Mouse (Mus musculus) stomach, postnatal 0 days (tissue): ENCODE results near the gene Xrcc1. TPM values are rescaled to one million over a fixed set of nuclear protein-coding genes. Genes with fewer than 3 reads are reported as not detected.
A peak's percentile ranks its signal among the peaks of the same experiment; 100 is the strongest.

ENCODE experiments used
- ATAC-seq: fragments of 200-750 bp; cut with Nextera tagmentation; 2 replicates; pipeline ENCODE4 v1.8.0; 2017; ENCODE audit not compliant: low FRiP score, low TSS enrichment
- DNase-seq: peaks from one replicate; pipeline ENCODE4 v3.0.0-alpha.2; 2016; ENCODE audit warnings: low spot score
- H3K27ac ChIP-seq: fragments of 300-500 bp; sonication (generic); replicated peaks from 2 replicates; pipeline ENCODE4 v1.5.1; 2014; ENCODE audit warnings: mild to moderate bottlenecking, control low read depth
- H3K27me3 ChIP-seq: fragments of 300-500 bp; sonication (generic); 2 replicates; pipeline ENCODE4 v1.6.1; 2014; ENCODE audit warnings: low read length; ENCODE audit not compliant: control insufficient read depth, insufficient read depth
- H3K36me3 ChIP-seq: fragments of 300-500 bp; sonication (generic); 2 replicates; pipeline ENCODE4 v1.6.1; 2014; ENCODE audit warnings: low read length, mixed read lengths; ENCODE audit not compliant: control insufficient read depth, insufficient read depth
- H3K4me1 ChIP-seq: fragments of 300-500 bp; sonication (generic); replicated peaks from 2 replicates; pipeline ENCODE4 v1.6.1; 2014; ENCODE audit warnings: antibody characterized with exemption; ENCODE audit not compliant: control insufficient read depth, insufficient read depth
- H3K4me2 ChIP-seq: fragments of 300-500 bp; sonication (generic); replicated peaks from 2 replicates; pipeline ENCODE4 v1.6.1; 2014; ENCODE audit warnings: low read depth, mild to moderate bottlenecking, control low read depth, moderate library complexity
- H3K4me3 ChIP-seq: fragments of 300-500 bp; sonication (generic); 2 replicates; pipeline ENCODE4 v1.5.1; 2014; ENCODE audit warnings: low read depth, low read length, control low read depth
- H3K9ac ChIP-seq: fragments of 300-500 bp; sonication (generic); 2 replicates; pipeline ENCODE4 v1.6.1; 2014; ENCODE audit warnings: mild to moderate bottlenecking, low read length, control low read depth, mixed read lengths
- H3K9me3 ChIP-seq: fragments of 300-500 bp; sonication (generic); 2 replicates; pipeline ENCODE4 v1.6.1; 2016; ENCODE audit warnings: low read length; ENCODE audit not compliant: control insufficient read depth
- CTCF ChIP-seq: IDR thresholded peaks from 2 replicates; pipeline ENCODE4 v1.5.1; 2016; ENCODE audit warnings: antibody characterized with exemption, low read depth, mild to moderate bottlenecking, moderate library complexity
- EP300 ChIP-seq: optimal IDR thresholded peaks from 2 replicates; pipeline ENCODE3; 2016; ENCODE audit warnings: antibody characterized with exemption
- WGBS: fragments of 180-500 bp; shearing (Covaris S2); extraction: QIAGEN DNeasy Blood & Tissue Kit; methylation state at CpG from one replicate; pipeline ENCODE4 v1.1.7; 2014; 5-methylcytosine and 5-hydroxymethylcytosine counted together
- polyA plus RNA-seq: library from polyadenylated mRNA; unstranded; fragments of >200 nt; fragmentation: Nextera tagmentation; extraction: Ambion mirVana; gene quantifications from 2 replicates; pipeline ENCODE4 v1.2.1, GENCODE M21; 2015

Gene Xrcc1
- polyA plus RNA-seq, 1 experiment from 2014 or later: 27.4 TPM

- H3K27ac ChIP-seq: no peak overlapping the region
- 46% methylated on average over 5 of the region's 5 CpGs for WGBS
- no peaks in the 10 kb centered on the region for H3K9me3 ChIP-seq
- no peaks in the 10 kb centered on the region for H3K27me3 ChIP-seq
- H3K36me3 ChIP-seq: no peaks in the 10 kb centered on the region
- no peak for DNase-seq
- TF ChIP-seq EP300 (no peak), CTCF (no peak)
- ATAC-seq: no peak
- H3K4me2 ChIP-seq: no peak overlapping the region
- H3K9ac ChIP-seq: no peak overlapping the region
- no peak overlapping the region for H3K4me3 ChIP-seq
- H3K4me1 ChIP-seq: no peaks in the 10 kb centered on the region
These were observed 23.3 kb upstream of the Xrcc1 start for GRCm38 (mm10) chr7:24522805-24523204.

GRCm38 (mm10) chr7:24523723-24524122 lies 22.4 kb upstream of the Xrcc1 start:
- no peaks in the 10 kb centered on the region for H3K36me3 ChIP-seq
- no peak overlapping the region for H3K4me2 ChIP-seq
- H3K9me3 ChIP-seq: no peaks in the 10 kb centered on the region
- no peaks in the 10 kb centered on the region for H3K27me3 ChIP-seq
- no peaks in the 10 kb centered on the region for H3K4me1 ChIP-seq
- H3K9ac ChIP-seq: no peak overlapping the region
- WGBS: 88% methylated on average over 6 of the region's 6 CpGs
- H3K27ac ChIP-seq: no peak overlapping the region
- TF ChIP-seq CTCF: no peak
- TF ChIP-seq EP300: no peak
- DNase-seq (no peak), ATAC-seq (no peak)
- H3K4me3 ChIP-seq: no peak overlapping the region

GRCm38 (mm10) chr7:24524978-24525377 lies 21.1 kb upstream of the Xrcc1 start:
- H3K4me3 ChIP-seq: no peak overlapping the region
- no peak for DNase-seq
- no peaks in the 10 kb centered on the region for H3K4me1 ChIP-seq
- H3K27me3 ChIP-seq: no peaks in the 10 kb centered on the region
- no peak for TF ChIP-seq EP300
- TF ChIP-seq CTCF: peak; percentile 35; the same call in 1 of the 2 replicates
- no peak for ATAC-seq
- H3K4me2 ChIP-seq: no peak overlapping the region
- H3K9ac ChIP-seq: no peak overlapping the region
- H3K36me3 ChIP-seq: no peaks in the 10 kb centered on the region
- 80% methylated on average over 6 of the region's 6 CpGs for WGBS
- no peaks in the 10 kb centered on the region for H3K9me3 ChIP-seq
- no peak overlapping the region for H3K27ac ChIP-seq

GRCm38 (mm10) chr7:24525686-24526420 lies 20.2 kb upstream of the Xrcc1 start:
- Histone ChIP-seq H3K9ac (no peak overlapping the region), H3K9me3 (no peaks in the 10 kb centered on the region), H3K4me1 (no peaks in the 10 kb centered on the region), H3K4me2 (no peak overlapping the region), H3K27me3 (no peaks in the 10 kb centered on the region), H3K27ac (no peak overlapping the region), H3K36me3 (no peaks in the 10 kb centered on the region), H3K4me3 (no peak overlapping the region)
- no peak for TF ChIP-seq EP300
- TF ChIP-seq CTCF: no peak
- 85% methylated on average over 12 of the region's 12 CpGs for WGBS
- no peak for DNase-seq
- no peak for ATAC-seq

GRCm38 (mm10) chr7:24528861-24529260 lies 17.2 kb upstream of the Xrcc1 start:
- no peaks in the 10 kb centered on the region for H3K9me3 ChIP-seq
- H3K4me1 ChIP-seq: no peaks in the 10 kb centered on the region
- no peak for DNase-seq
- no peak overlapping the region for H3K9ac ChIP-seq
- no peak for ATAC-seq
- H3K4me2 ChIP-seq: no peak overlapping the region
- no peaks in the 10 kb centered on the region for H3K27me3 ChIP-seq
- no peak overlapping the region for H3K4me3 ChIP-seq
- WGBS: 91% methylated on average over 11 of the region's 11 CpGs
- TF ChIP-seq EP300 (no peak), CTCF (no peak)
- peaks cover 8% of the 10 kb centered on the region for H3K36me3 ChIP-seq
- H3K27ac ChIP-seq: no peak overlapping the region

GRCm38 (mm10) chr7:24529580-24529979 lies 16.5 kb upstream of the Xrcc1 start:
- Histone ChIP-seq H3K4me2 (peak overlapping the region; percentile 55), H3K36me3 (peaks cover 12% of the 10 kb centered on the region), H3K9ac (peak overlapping the region; percentile 69), H3K27ac (peak overlapping the region; percentile 93; the same call in 1 of the 2 replicates), H3K9me3 (no peaks in the 10 kb centered on the region), H3K4me3 (peak overlapping the region; percentile 60), H3K27me3 (no peaks in the 10 kb centered on the region), H3K4me1 (no peaks in the 10 kb centered on the region)
- DNase-seq (peak; percentile 36), ATAC-seq (no peak)
- WGBS: 47% methylated on average over 11 of the region's 11 CpGs
- no peak for TF ChIP-seq EP300
